Mouse (Mus musculus) MEL (cell line): ENCODE results near the gene Pnkp. TPM values are rescaled to one million over a fixed set of nuclear protein-coding genes. Genes with fewer than 3 reads are reported as not detected.
A peak's percentile ranks its signal among the peaks of the same experiment; 100 is the strongest.

Experiments used
- DNase-seq: peaks from one replicate; pipeline ENCODE4 v3.0.0; 2011; ENCODE audit warnings: low read depth, low spot score
- H3K27ac ChIP-seq: 2 replicates; pipeline ENCODE4 v1.5.1; 2012; ENCODE audit warnings: low read depth, mild to moderate bottlenecking, control low read depth, low read length, moderate library complexity; ENCODE audit not compliant: control insufficient read depth
- H3K27me3 ChIP-seq, 2 experiments: fragments of 150-350 bp in 1 of 2; sonication (generic) in 1 of 2; 2 replicates each; pipeline ENCODE4 v1.6.1; 2012; ENCODE audit warnings: low read length in 2 of 2, mild to moderate bottlenecking in 2 of 2, improper control_type of control experiment in 1 of 2, moderate library complexity in 1 of 2; ENCODE audit not compliant: insufficient read depth in 2 of 2, control insufficient read depth in 1 of 2
- H3K36me3 ChIP-seq, 2 experiments: 2 replicates each; pipeline ENCODE4 v1.6.1; 2012 to 2014; ENCODE audit warnings: low read length in 2 of 2, improper control_type of control experiment in 1 of 2, inconsistent platforms in 1 of 2, mild to moderate bottlenecking in 1 of 2; ENCODE audit not compliant: insufficient read depth in 2 of 2, control insufficient read depth in 1 of 2
- H3K4me1 ChIP-seq, 2 experiments: fragments of 150-350 bp in 1 of 2; sonication (generic) in 1 of 2; 2 replicates each; pipeline ENCODE4 v1.6.1; 2012; ENCODE audit warnings: low read length in 2 of 2, improper control_type of control experiment in 1 of 2, mild to moderate bottlenecking in 1 of 2; ENCODE audit not compliant: insufficient read depth in 2 of 2, control insufficient read depth in 1 of 2
- H3K4me3 ChIP-seq, 2 experiments: fragments of 150-350 bp in 1 of 2; sonication (generic) in 1 of 2; 2 replicates each; pipeline ENCODE4 v1.5.1; 2012; ENCODE audit warnings: low read depth in 2 of 2, low read length in 2 of 2, mild to moderate bottlenecking in 2 of 2, moderate library complexity in 2 of 2, control low read depth in 1 of 2, improper control_type of control experiment in 1 of 2; ENCODE audit not compliant: control insufficient read depth in 1 of 2, insufficient read depth in 1 of 2
- H3K79me2 ChIP-seq: 2 replicates; pipeline ENCODE4 v1.6.1; 2012; ENCODE audit warnings: mild to moderate bottlenecking, low read length, moderate library complexity; ENCODE audit not compliant: control insufficient read depth, poor library complexity, insufficient read depth
- H3K9ac ChIP-seq: 2 replicates; pipeline ENCODE4 v1.6.1; 2012; ENCODE audit warnings: low read depth, mild to moderate bottlenecking, control low read depth, low read length, moderate library complexity; ENCODE audit not compliant: control insufficient read depth, poor library complexity, severe bottlenecking
- H3K9me3 ChIP-seq: fragments of 150-350 bp; sonication (generic); replicated peaks from 2 replicates; pipeline ENCODE4 v1.6.1; 2012; ENCODE audit warnings: mild to moderate bottlenecking, low read length, improper control_type of control experiment, moderate library complexity; ENCODE audit not compliant: insufficient read depth
- BHLHE40 ChIP-seq: IDR thresholded peaks from 2 replicates; pipeline ENCODE4 v1.6.1; 2012; ENCODE audit warnings: low read depth, mild to moderate bottlenecking, inconsistent platforms, low read length, improper control_type of control experiment, borderline replicate concordance
- CHD2 ChIP-seq: IDR thresholded peaks from 2 replicates; pipeline ENCODE4 v1.6.1; 2011; ENCODE audit warnings: low read length, improper control_type of control experiment
- EP300 ChIP-seq, 2 experiments: IDR thresholded peaks; 2 replicates each; pipeline ENCODE4 v1.6.1; 2011; ENCODE audit warnings: improper control_type of control experiment in 2 of 2, low read length in 2 of 2, low read depth in 1 of 2, mild to moderate bottlenecking in 1 of 2
- GATA1 ChIP-seq: IDR thresholded peaks from 2 replicates; pipeline ENCODE4 v1.6.1; 2011; ENCODE audit warnings: low read depth, low read length, improper control_type of control experiment
- MAX ChIP-seq: IDR thresholded peaks from 2 replicates; pipeline ENCODE4 v1.6.1; 2011; ENCODE audit warnings: low read length, improper control_type of control experiment
- MYC ChIP-seq: IDR thresholded peaks from 2 replicates; pipeline ENCODE4 v1.6.1; 2011; ENCODE audit warnings: low read depth, mild to moderate bottlenecking, low read length, improper control_type of control experiment, moderate library complexity
- NELFE ChIP-seq: IDR thresholded peaks from 2 replicates; pipeline ENCODE4 v1.6.1; 2011; ENCODE audit warnings: low read depth, low read length, improper control_type of control experiment
- POLR2AphosphoS2 ChIP-seq: IDR thresholded peaks from 2 replicates; pipeline ENCODE4 v1.6.1; 2011; ENCODE audit warnings: low read length, improper control_type of control experiment
- POLR2AphosphoS5 ChIP-seq: IDR thresholded peaks from 2 replicates; pipeline ENCODE4 v1.6.1; 2012; ENCODE audit warnings: low read depth, borderline replicate concordance, mild to moderate bottlenecking, inconsistent platforms, low read length, moderate library complexity, mixed read lengths
- TBP ChIP-seq: IDR thresholded peaks from 2 replicates; pipeline ENCODE4 v1.8.0; 2011; ENCODE audit warnings: low read depth, low read length, improper control_type of control experiment
- TCF12 ChIP-seq: IDR thresholded peaks from 2 replicates; pipeline ENCODE4 v1.6.1; 2014; ENCODE audit warnings: low read depth, mild to moderate bottlenecking, inconsistent platforms, low read length, improper control_type of control experiment, moderate library complexity
- ZKSCAN1 ChIP-seq: IDR thresholded peaks from 2 replicates; pipeline ENCODE4 v1.6.1; 2012; ENCODE audit warnings: low read depth, mild to moderate bottlenecking, inconsistent platforms, low read length, improper control_type of control experiment, moderate library complexity
- polyA plus RNA-seq, 2 experiments: library from polyadenylated mRNA; stranded (reverse) in 1 of 2; unstranded in 1 of 2; fragments of >175 nt in 1 of 2; fragments of >200 nt in 1 of 2; gene quantifications; 2 replicates each; pipeline versions ENCODE4 v1.2.1 to v1.2.4; 2012; ENCODE audit warnings: low replicate concordance in 2 of 2, low read depth in 1 of 2; ENCODE audit not compliant: insufficient read length in 2 of 2, insufficient read depth in 1 of 2, missing spikeins in 1 of 2
- total RNA-seq: library from RNA; depleted of rRNA; stranded (reverse); fragments of 300-350 nt; gene quantifications from 2 replicates; pipeline ENCODE4 v1.2.3, GENCODE M21; 2012

Pnkp gene
- total and polyA plus RNA-seq, 3 experiments = 39.3 to 45.6 TPM; not detected in 1

DNA sequence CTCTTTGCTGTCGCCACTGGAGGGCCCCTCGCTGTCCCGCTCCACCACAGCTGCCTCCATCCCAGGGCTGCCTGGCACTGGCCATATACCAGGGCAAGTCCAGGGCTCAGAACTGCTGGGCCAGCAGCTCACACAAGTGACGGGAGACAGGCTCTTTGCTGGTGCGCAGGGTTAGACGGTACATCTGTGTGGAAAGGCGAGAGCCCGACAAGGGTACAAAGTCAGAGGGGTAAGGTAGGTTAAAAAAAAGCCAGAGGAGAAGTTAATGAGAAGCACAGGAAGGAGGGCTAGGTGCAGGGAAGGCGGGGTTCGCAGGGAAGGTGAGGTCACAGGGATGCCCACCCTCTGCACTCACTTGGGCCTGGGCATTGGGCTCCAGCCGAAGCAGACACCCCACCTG lies 43.7 kb downstream of the Pnkp start:
- Histone ChIP-seq H3K36me3 (no peaks in the 10 kb centered on the region), H3K9me3 (no peaks in the 10 kb centered on the region), H3K27me3 (no peaks in the 10 kb centered on the region), H3K4me1 (peaks cover 0 to 3% of the 10 kb centered on the region in 2 experiments; a peak in 2 of 4 replicates), H3K9ac (no peak overlapping the region), H3K4me3 (no peak overlapping the region), H3K79me2 (no peaks in the 10 kb centered on the region; the same call in 1 of the 2 replicates), H3K27ac (no peak overlapping the region)
- no peak for DNase-seq
- TF ChIP-seq ZKSCAN1 (no peak), NELFE (no peak), TCF12 (no peak)

DNA sequence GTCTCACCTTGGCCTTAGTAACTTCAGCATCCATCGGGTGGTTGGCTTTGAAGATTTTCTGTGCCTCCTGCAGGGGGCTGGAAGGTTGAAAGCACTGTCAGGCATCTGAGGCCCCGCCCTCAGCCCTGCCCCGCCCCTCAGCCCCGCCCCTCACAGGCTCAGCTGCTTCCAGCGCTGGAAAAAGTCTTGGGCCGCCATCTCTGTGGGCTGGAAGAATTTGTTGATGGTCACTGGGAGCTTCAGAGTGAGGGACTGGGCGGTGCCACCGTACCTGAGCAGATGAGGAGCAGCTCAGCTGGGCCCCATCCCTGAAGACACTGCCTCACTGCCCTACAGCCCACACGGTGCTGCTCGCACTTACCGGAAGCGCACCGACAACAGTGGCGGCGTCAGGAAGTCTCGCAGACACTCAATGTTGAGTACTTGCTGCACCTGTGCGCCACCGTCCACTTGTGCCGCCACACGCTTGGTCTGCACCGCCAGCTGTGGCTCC lies 44.3 kb downstream of the Pnkp start:
- Histone ChIP-seq H3K27me3 (no peaks in the 10 kb centered on the region), H3K4me1 (peaks cover 0 to 3% of the 10 kb centered on the region in 2 experiments; a peak in 2 of 4 replicates), H3K27ac (no peak overlapping the region), H3K36me3 (no peaks in the 10 kb centered on the region), H3K4me3 (no peak overlapping the region), H3K9ac (no peak overlapping the region), H3K79me2 (no peaks in the 10 kb centered on the region), H3K9me3 (no peaks in the 10 kb centered on the region)
- peak; percentile 48 for DNase-seq
- TF ChIP-seq GATA1 = no peak
- no peak for TF ChIP-seq TBP
- peak; percentile 37; the same call in 1 of the 2 replicates for TF ChIP-seq POLR2AphosphoS2
- TF ChIP-seq CHD2 = no peak

DNA sequence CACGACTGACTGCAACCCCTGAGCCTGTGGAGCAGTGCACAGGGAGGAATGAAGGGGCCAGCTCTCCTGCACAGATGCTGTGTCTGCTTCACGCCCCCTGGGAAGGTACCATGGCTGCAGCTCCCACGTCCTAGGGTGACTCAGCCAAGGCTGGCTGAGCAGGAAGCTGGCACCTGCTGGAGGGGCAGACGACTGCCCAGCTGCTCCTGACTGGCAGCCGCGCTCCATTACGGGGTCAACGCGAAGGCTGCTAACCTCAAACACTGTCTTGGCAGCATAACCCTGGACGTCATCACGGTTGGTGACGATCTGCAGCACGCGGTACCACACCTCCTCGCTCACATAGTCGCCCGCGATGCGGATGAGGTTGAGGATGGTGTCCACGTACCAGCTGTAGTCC lies 48.5 kb downstream of the Pnkp start:
- no peaks in the 10 kb centered on the region for H3K79me2 ChIP-seq
- DNase-seq = no peak

More for the DNA sequence above, 48.5 kb downstream of the Pnkp start:
- Histone ChIP-seq H3K36me3 (no peaks in the 10 kb centered on the region; a peak in 1 of 4 replicates), H3K4me1 (no peaks in the 10 kb centered on the region), H3K9ac (no peak overlapping the region), H3K27me3 (no peaks in the 10 kb centered on the region), H3K4me3 (no peak overlapping the region), H3K9me3 (no peaks in the 10 kb centered on the region), H3K27ac (no peak overlapping the region)
- no peak for TF ChIP-seq MAX
- TF ChIP-seq BHLHE40 = no peak
- no peak for TF ChIP-seq TBP
- TF ChIP-seq CHD2 = no peak
- no peak for TF ChIP-seq POLR2AphosphoS5
- TF ChIP-seq EP300 (IDR thresholded peaks at IDR 0.05; ENCODE audit: low read depth in 1 of 2, low read length in 2 of 2) = no peak
- TF ChIP-seq MYC = no peak
